Mouse (Mus musculus) liver, embryonic 15.5 days (tissue): Measurements from ENCODE around the gene Dock4. TPM values are rescaled to one million over a fixed set of nuclear protein-coding genes. Genes with fewer than 3 reads are reported as not detected.

Experiments
- ATAC-seq: fragments of 200-750 bp; cut with Nextera tagmentation; 2 replicates; pipeline ENCODE4 v1.8.0; 2017; ENCODE audit warnings: moderate number of reproducible peaks, mild to moderate bottlenecking, moderate library complexity; ENCODE audit not compliant: insufficient read depth
- H3K27ac ChIP-seq: fragments of 300-500 bp; sonication (generic); replicated peaks from 2 replicates; pipeline ENCODE4 v1.5.1; 2015; ENCODE audit warnings: mild to moderate bottlenecking, inconsistent platforms
- H3K27me3 ChIP-seq: fragments of 300-500 bp; sonication (generic); 2 replicates; pipeline ENCODE4 v1.6.1; 2015; ENCODE audit warnings: mild to moderate bottlenecking, inconsistent platforms
- H3K36me3 ChIP-seq: fragments of 300-500 bp; sonication (generic); replicated peaks from 2 replicates; pipeline ENCODE4 v1.6.1; 2015; ENCODE audit warnings: moderate library complexity, mild to moderate bottlenecking, inconsistent platforms
- H3K4me1 ChIP-seq: fragments of 300-500 bp; sonication (generic); replicated peaks from 2 replicates; pipeline ENCODE4 v1.6.1; 2015; ENCODE audit warnings: inconsistent platforms
- H3K4me2 ChIP-seq: fragments of 300-500 bp; sonication (generic); 2 replicates; pipeline ENCODE4 v1.6.1; 2015; ENCODE audit warnings: moderate library complexity, mild to moderate bottlenecking, inconsistent platforms
- H3K4me3 ChIP-seq: fragments of 300-500 bp; sonication (generic); replicated peaks from 2 replicates; pipeline ENCODE4 v1.5.1; 2015; ENCODE audit warnings: mild to moderate bottlenecking, inconsistent platforms
- H3K9ac ChIP-seq: fragments of 300-500 bp; sonication (generic); 2 replicates; pipeline ENCODE4 v1.6.1; 2015; ENCODE audit warnings: moderate library complexity, mild to moderate bottlenecking, inconsistent platforms
- H3K9me3 ChIP-seq: fragments of 300-500 bp; sonication (generic); replicated peaks from 2 replicates; pipeline ENCODE4 v1.6.1; 2016; ENCODE audit warnings: inconsistent platforms
- WGBS: fragments of 180-500 bp; shearing (Covaris S2); methylation state at CpG from one replicate; pipeline ENCODE4 v1.1.7; 2015; ENCODE audit warnings: mixed read lengths; ENCODE audit not compliant: insufficient replicate concordance; 5-methylcytosine and 5-hydroxymethylcytosine counted together
- polyA plus RNA-seq: library from polyadenylated mRNA; unstranded; fragments of >200 nt; fragmentation: Nextera tagmentation; extraction: Ambion mirVana; gene quantifications from 2 replicates; pipeline ENCODE4 v1.2.1, GENCODE M21; 2015

The Dock4 gene
- polyA plus RNA-seq, 1 experiment from 2014 or later: 0.94 TPM

GRCm38 (mm10) chr12:40789379-40790361 is 343.9 kb downstream of the Dock4 start:
- H3K4me2 ChIP-seq: no peak overlapping the region
- H3K4me3 ChIP-seq: no peak overlapping the region
- H3K9ac ChIP-seq: no peak overlapping the region
- no peaks in the 10 kb centered on the region for H3K9me3 ChIP-seq
- 67% methylated on average over 10 of the region's 10 CpGs for WGBS
- H3K4me1 ChIP-seq: no peaks in the 10 kb centered on the region
- no peaks in the 10 kb centered on the region for H3K27me3 ChIP-seq
- H3K27ac ChIP-seq: no peak overlapping the region
- no peak for ATAC-seq
- H3K36me3 ChIP-seq: no peaks in the 10 kb centered on the region

GRCm38 (mm10) chr12:40791221-40791620 is 345.5 kb downstream of the Dock4 start:
- H3K27me3 ChIP-seq: no peaks in the 10 kb centered on the region; the same call in 1 of the 2 replicates
- WGBS: 60% methylated on average over 5 of the region's 5 CpGs
- no peak overlapping the region for H3K9ac ChIP-seq
- no peak overlapping the region for H3K4me3 ChIP-seq
- no peak for ATAC-seq
- no peaks in the 10 kb centered on the region for H3K36me3 ChIP-seq
- no peaks in the 10 kb centered on the region; the same call in 1 of the 2 replicates for H3K4me1 ChIP-seq
- H3K4me2 ChIP-seq: no peak overlapping the region
- H3K27ac ChIP-seq: no peak overlapping the region
- no peaks in the 10 kb centered on the region for H3K9me3 ChIP-seq

GRCm38 (mm10) chr12:40792184-40792650 is 346.5 kb downstream of the Dock4 start:
- Histone ChIP-seq H3K36me3 (no peaks in the 10 kb centered on the region), H3K27me3 (no peaks in the 10 kb centered on the region; the same call in 1 of the 2 replicates), H3K27ac (no peak overlapping the region), H3K4me3 (no peak overlapping the region), H3K4me1 (no peaks in the 10 kb centered on the region; the same call in none of the 2 replicates), H3K9me3 (no peaks in the 10 kb centered on the region), H3K4me2 (no peak overlapping the region), H3K9ac (no peak overlapping the region)
- no peak for ATAC-seq
- WGBS: 62% methylated on average over 10 of the region's 10 CpGs

- no peaks in the 10 kb centered on the region; the same call in none of the 2 replicates for H3K4me1 ChIP-seq
- no peaks in the 10 kb centered on the region for H3K36me3 ChIP-seq
- H3K27ac ChIP-seq: no peak overlapping the region
- no peaks in the 10 kb centered on the region for H3K9me3 ChIP-seq
- 77% methylated on average over 11 of the region's 11 CpGs for WGBS
- H3K9ac ChIP-seq: no peak overlapping the region
- H3K4me2 ChIP-seq: no peak overlapping the region
- no peak for ATAC-seq
- H3K4me3 ChIP-seq: no peak overlapping the region
- no peaks in the 10 kb centered on the region; the same call in 1 of the 2 replicates for H3K27me3 ChIP-seq
Measured at GRCm38 (mm10) chr12:40794066-40794465, 348.3 kb downstream of the Dock4 start.

- Histone ChIP-seq H3K27me3 (no peaks in the 10 kb centered on the region; the same call in 1 of the 2 replicates), H3K4me3 (no peak overlapping the region), H3K9me3 (no peaks in the 10 kb centered on the region), H3K9ac (no peak overlapping the region), H3K4me1 (no peaks in the 10 kb centered on the region; the same call in none of the 2 replicates), H3K27ac (no peak overlapping the region), H3K36me3 (no peaks in the 10 kb centered on the region), H3K4me2 (no peak overlapping the region)
- WGBS: 65% methylated on average over 3 of the region's 3 CpGs
- no peak for ATAC-seq
Measured at GRCm38 (mm10) chr12:40794756-40795155, 349.0 kb downstream of the Dock4 start.

- Histone ChIP-seq H3K9me3 (no peaks in the 10 kb centered on the region), H3K27me3 (no peaks in the 10 kb centered on the region; the same call in 1 of the 2 replicates), H3K27ac (no peak overlapping the region), H3K4me1 (no peaks in the 10 kb centered on the region; the same call in none of the 2 replicates), H3K9ac (no peak overlapping the region), H3K4me2 (no peak overlapping the region), H3K36me3 (no peaks in the 10 kb centered on the region), H3K4me3 (no peak overlapping the region)
- no peak for ATAC-seq
- 20% methylated on average over 2 of the region's 2 CpGs for WGBS
Measured at GRCm38 (mm10) chr12:40795768-40796167, 350.0 kb downstream of the Dock4 start.

- no peak overlapping the region for H3K9ac ChIP-seq
- no peak overlapping the region for H3K4me2 ChIP-seq
- H3K4me1 ChIP-seq: no peaks in the 10 kb centered on the region; the same call in none of the 2 replicates
- no peaks in the 10 kb centered on the region for H3K36me3 ChIP-seq
- no peak for ATAC-seq
- no peaks in the 10 kb centered on the region; the same call in 1 of the 2 replicates for H3K27me3 ChIP-seq
- H3K27ac ChIP-seq: no peak overlapping the region
- no peaks in the 10 kb centered on the region for H3K9me3 ChIP-seq
- WGBS: 10% methylated on average over 14 of the region's 14 CpGs
- H3K4me3 ChIP-seq: no peak overlapping the region
Measured at GRCm38 (mm10) chr12:40796813-40797491, 351.2 kb downstream of the Dock4 start.

GRCm38 (mm10) chr12:40797561-40798343 is 352.0 kb downstream of the Dock4 start:
- Histone ChIP-seq H3K4me3 (no peak overlapping the region), H3K27ac (no peak overlapping the region), H3K36me3 (no peaks in the 10 kb centered on the region), H3K4me1 (no peaks in the 10 kb centered on the region; the same call in none of the 2 replicates), H3K27me3 (no peaks in the 10 kb centered on the region; the same call in 1 of the 2 replicates), H3K9me3 (no peaks in the 10 kb centered on the region), H3K4me2 (no peak overlapping the region), H3K9ac (no peak overlapping the region)
- WGBS: 60% methylated on average over 9 of the region's 9 CpGs
- no peak for ATAC-seq

GRCm38 (mm10) chr12:40798344-40799017 is 352.7 kb downstream of the Dock4 start:
- no peak for ATAC-seq
- 74% methylated on average over 5 of the region's 5 CpGs for WGBS
- Histone ChIP-seq H3K4me3 (no peak overlapping the region), H3K9ac (no peak overlapping the region), H3K36me3 (no peaks in the 10 kb centered on the region), H3K27ac (no peak overlapping the region), H3K27me3 (no peaks in the 10 kb centered on the region; the same call in 1 of the 2 replicates), H3K4me1 (no peaks in the 10 kb centered on the region; the same call in none of the 2 replicates), H3K9me3 (no peaks in the 10 kb centered on the region), H3K4me2 (no peak overlapping the region)

GRCm38 (mm10) chr12:40801456-40801855 is 355.7 kb downstream of the Dock4 start:
- H3K9me3 ChIP-seq: no peaks in the 10 kb centered on the region
- H3K27me3 ChIP-seq: no peaks in the 10 kb centered on the region
- 46% methylated on average over 3 of the region's 3 CpGs for WGBS
- no peak overlapping the region for H3K4me2 ChIP-seq
- H3K36me3 ChIP-seq: no peaks in the 10 kb centered on the region
- no peak overlapping the region for H3K9ac ChIP-seq
- H3K27ac ChIP-seq: no peak overlapping the region
- H3K4me1 ChIP-seq: no peaks in the 10 kb centered on the region; the same call in 1 of the 2 replicates
- H3K4me3 ChIP-seq: no peak overlapping the region
- no peak for ATAC-seq
